Mouse (Mus musculus) ES-E14 (cell line): Measurements from ENCODE around the gene Fkbp5.

ENCODE experiments used
- CHD2 ChIP-seq: IDR thresholded peaks from 2 replicates; pipeline ENCODE4 v1.6.1; 2014; ENCODE audit warnings: mild to moderate bottlenecking, low read depth, low read length, inconsistent platforms
- MAFK ChIP-seq: IDR thresholded peaks from 2 replicates; pipeline ENCODE4 v1.6.1; 2014; ENCODE audit warnings: mild to moderate bottlenecking, low read depth, low read length, inconsistent platforms; ENCODE audit not compliant: insufficient read depth

- TF ChIP-seq CHD2 (no peak), MAFK (no peak)
Observed at GRCm38 (mm10) chr17:28513844-28514243, 3.5 kb downstream of the Fkbp5 start.
